Mouse (Mus musculus): ENCODE measurements around the gene Nfia. TPM values are rescaled to one million over a fixed set of nuclear protein-coding genes. Genes with fewer than 3 reads are reported as not detected.

Nfia gene
- polyA plus RNA-seq, 1 experiment from 2014 or later = 9.9 TPM

- no peaks in the 10 kb centered on the region for H3K9me3 ChIP-seq (ENCODE audit: low read length)
- no peaks in the 10 kb centered on the region for H3K27me3 ChIP-seq (ENCODE audit: insufficient read depth, low read length)
- H3K9ac ChIP-seq (replicated peaks) = no peak overlapping the region
- 0 out of 2 replicates have a peak, but pooled peaks cover 2% of the 10 kb centered on the region for H3K36me3 ChIP-seq (replicated peaks; ENCODE audit: insufficient read depth, low read length)
- DNase-seq (no peak), ATAC-seq (no peak)
- no peak overlapping the region for H3K27ac ChIP-seq (ENCODE audit: low read depth)
- TF ChIP-seq CTCF (IDR thresholded peaks at IDR 0.05; ENCODE audit: low read depth) (no peak), EP300 (IDR thresholded peaks at IDR 0.05; ENCODE audit: low read depth) (no peak)
- 89% methylated on average over 5 of the region's 5 CpGs for WGBS (ENCODE audit: insufficient replicate concordance)
- H3K4me3 ChIP-seq (ENCODE audit: low read depth, low read length) = no peak overlapping the region
- peaks cover 6% of the 10 kb centered on the region for H3K4me1 ChIP-seq (ENCODE audit: insufficient read depth)
- H3K4me2 ChIP-seq (ENCODE audit: low read depth, low read length) = no peak overlapping the region
Measured at GRCm38 (mm10) chr4:97886220-97886619, 113.7 kb downstream of the Nfia start.

DNA sequence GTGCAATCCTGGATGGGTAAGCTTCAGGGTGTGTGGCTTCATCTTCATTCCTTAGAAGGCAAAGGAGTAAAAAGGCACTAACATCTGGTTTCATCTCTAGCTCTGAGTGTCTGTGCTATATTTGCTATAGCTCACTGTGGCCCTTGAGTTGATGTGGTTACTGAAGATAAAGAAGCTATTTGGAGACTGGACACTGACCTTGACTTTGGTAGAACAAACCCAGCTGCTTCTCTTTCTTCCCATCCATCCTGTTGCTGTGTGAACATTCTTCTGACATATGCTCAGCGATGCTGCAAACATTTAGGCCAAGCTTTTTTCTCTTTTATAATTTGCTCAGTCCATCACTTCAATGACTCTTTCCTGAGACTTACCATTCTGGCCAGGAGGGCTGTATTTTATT, 114.7 kb downstream of the Nfia start:
- H3K9me3 ChIP-seq (ENCODE audit: low read length) = no peaks in the 10 kb centered on the region
- no peak overlapping the region for H3K9ac ChIP-seq (replicated peaks)
- H3K36me3 ChIP-seq (replicated peaks; ENCODE audit: insufficient read depth, low read length) = 0 out of 2 replicates have a peak, but pooled peaks cover 2% of the 10 kb centered on the region
- H3K4me2 ChIP-seq (ENCODE audit: low read depth, low read length) = no peak overlapping the region
- TF ChIP-seq EP300 (IDR thresholded peaks at IDR 0.05; ENCODE audit: low read depth) = no peak
- H3K27ac ChIP-seq (ENCODE audit: low read depth) = no peak overlapping the region
- no peak for DNase-seq
- no peaks in the 10 kb centered on the region for H3K27me3 ChIP-seq (ENCODE audit: insufficient read depth, low read length)
- H3K4me3 ChIP-seq (ENCODE audit: low read depth, low read length) = no peak overlapping the region
- 71% methylated on average over 1 of the region's 1 CpGs for WGBS (ENCODE audit: insufficient replicate concordance)
- peaks cover 10% of the 10 kb centered on the region for H3K4me1 ChIP-seq (ENCODE audit: insufficient read depth)
- no peak for ATAC-seq

GRCm38 (mm10) chr4:97891063-97891462, 118.5 kb downstream of the Nfia start:
- 0 out of 2 replicates have a peak, but pooled peaks cover 2% of the 10 kb centered on the region for H3K36me3 ChIP-seq (replicated peaks; ENCODE audit: insufficient read depth, low read length)
- H3K4me3 ChIP-seq (ENCODE audit: low read depth, low read length) = no peak overlapping the region
- 45% methylated on average over 3 of the region's 3 CpGs for WGBS (ENCODE audit: insufficient replicate concordance)
- no peaks in the 10 kb centered on the region for H3K9me3 ChIP-seq (ENCODE audit: low read length)
- peaks cover 16% of the 10 kb centered on the region for H3K4me1 ChIP-seq (ENCODE audit: insufficient read depth)
- no peaks in the 10 kb centered on the region for H3K27me3 ChIP-seq (ENCODE audit: insufficient read depth, low read length)
- DNase-seq (no peak), ATAC-seq (peak; percentile 43)
- no peak overlapping the region for H3K4me2 ChIP-seq (ENCODE audit: low read depth, low read length)
- TF ChIP-seq EP300 (IDR thresholded peaks at IDR 0.05; ENCODE audit: low read depth) (peak; percentile 65), CTCF (IDR thresholded peaks at IDR 0.05; ENCODE audit: low read depth) (no peak)
- no peak overlapping the region for H3K9ac ChIP-seq (replicated peaks)
- no peak overlapping the region for H3K27ac ChIP-seq (ENCODE audit: low read depth)

- WGBS (ENCODE audit: insufficient replicate concordance) = 70% methylated on average over 1 of the region's 1 CpGs
- TF ChIP-seq CTCF (IDR thresholded peaks at IDR 0.05; ENCODE audit: low read depth) = no peak
- TF ChIP-seq EP300 (IDR thresholded peaks at IDR 0.05; ENCODE audit: low read depth) = no peak
- peaks cover 16% of the 10 kb centered on the region for H3K4me1 ChIP-seq (ENCODE audit: insufficient read depth)
- H3K9me3 ChIP-seq (ENCODE audit: low read length) = no peaks in the 10 kb centered on the region
- no peak overlapping the region for H3K4me2 ChIP-seq (ENCODE audit: low read depth, low read length)
- no peak overlapping the region for H3K9ac ChIP-seq (replicated peaks)
- no peaks in the 10 kb centered on the region for H3K36me3 ChIP-seq (replicated peaks; ENCODE audit: insufficient read depth, low read length)
- H3K27me3 ChIP-seq (ENCODE audit: insufficient read depth, low read length) = no peaks in the 10 kb centered on the region
- ATAC-seq = no peak; the same call in 1 of the 2 replicates
- H3K27ac ChIP-seq (ENCODE audit: low read depth) = no peak overlapping the region
- H3K4me3 ChIP-seq (ENCODE audit: low read depth, low read length) = no peak overlapping the region
- DNase-seq = no peak
Measured at GRCm38 (mm10) chr4:97891611-97892010, 119.1 kb downstream of the Nfia start.

GRCm38 (mm10) chr4:97893915-97894884, 121.7 kb downstream of the Nfia start:
- peak; percentile 62 for ATAC-seq
- WGBS (ENCODE audit: insufficient replicate concordance) = 55% methylated on average over 10 of the region's 10 CpGs
- H3K4me3 ChIP-seq (ENCODE audit: low read depth, low read length) = no peak overlapping the region
- no peaks in the 10 kb centered on the region for H3K27me3 ChIP-seq (ENCODE audit: insufficient read depth, low read length)
- H3K9me3 ChIP-seq (ENCODE audit: low read length) = no peaks in the 10 kb centered on the region
- H3K4me2 ChIP-seq (ENCODE audit: low read depth, low read length) = peak overlapping the region; percentile 10; the same call in 1 of the 2 replicates
- TF ChIP-seq EP300 (IDR thresholded peaks at IDR 0.05; ENCODE audit: low read depth) (no peak), CTCF (IDR thresholded peaks at IDR 0.05; ENCODE audit: low read depth) (no peak)
- H3K36me3 ChIP-seq (replicated peaks; ENCODE audit: insufficient read depth, low read length) = no peaks in the 10 kb centered on the region
- 0 out of 2 replicates have a peak overlapping the region, but pooled peaks have one; percentile 2 for H3K27ac ChIP-seq (ENCODE audit: low read depth)
- peaks cover 16% of the 10 kb centered on the region for H3K4me1 ChIP-seq (ENCODE audit: insufficient read depth)
- no peak for DNase-seq
- H3K9ac ChIP-seq (replicated peaks) = no peak overlapping the region

- no peak for TF ChIP-seq EP300 (IDR thresholded peaks at IDR 0.05; ENCODE audit: low read depth)
- no peak for TF ChIP-seq CTCF (IDR thresholded peaks at IDR 0.05; ENCODE audit: low read depth)
- DNase-seq = no peak
- no peak overlapping the region for H3K4me3 ChIP-seq (ENCODE audit: low read depth, low read length)
- H3K27ac ChIP-seq (ENCODE audit: low read depth) = no peak overlapping the region
- no peaks in the 10 kb centered on the region for H3K36me3 ChIP-seq (replicated peaks; ENCODE audit: insufficient read depth, low read length)
- no peak overlapping the region for H3K9ac ChIP-seq (replicated peaks)
- H3K27me3 ChIP-seq (ENCODE audit: insufficient read depth, low read length) = no peaks in the 10 kb centered on the region
- WGBS (ENCODE audit: insufficient replicate concordance) = 73% methylated on average over 5 of the region's 5 CpGs
- no peak overlapping the region for H3K4me2 ChIP-seq (ENCODE audit: low read depth, low read length)
- no peaks in the 10 kb centered on the region for H3K9me3 ChIP-seq (ENCODE audit: low read length)
- ATAC-seq = no peak
- peaks cover 30% of the 10 kb centered on the region for H3K4me1 ChIP-seq (ENCODE audit: insufficient read depth)
Measured at GRCm38 (mm10) chr4:97895940-97896339, 123.4 kb downstream of the Nfia start.
